Mouse (Mus musculus): ENCODE results near the gene Zfp59.
A peak's percentile ranks its signal among the peaks of the same experiment; 100 is the strongest.
"Not testable (repeated sequence)": the region's sequence is repeated elsewhere in the genome, so short reads cannot be mapped to it uniquely, and the experiment has no call there.

The Zfp59 gene

DNA sequence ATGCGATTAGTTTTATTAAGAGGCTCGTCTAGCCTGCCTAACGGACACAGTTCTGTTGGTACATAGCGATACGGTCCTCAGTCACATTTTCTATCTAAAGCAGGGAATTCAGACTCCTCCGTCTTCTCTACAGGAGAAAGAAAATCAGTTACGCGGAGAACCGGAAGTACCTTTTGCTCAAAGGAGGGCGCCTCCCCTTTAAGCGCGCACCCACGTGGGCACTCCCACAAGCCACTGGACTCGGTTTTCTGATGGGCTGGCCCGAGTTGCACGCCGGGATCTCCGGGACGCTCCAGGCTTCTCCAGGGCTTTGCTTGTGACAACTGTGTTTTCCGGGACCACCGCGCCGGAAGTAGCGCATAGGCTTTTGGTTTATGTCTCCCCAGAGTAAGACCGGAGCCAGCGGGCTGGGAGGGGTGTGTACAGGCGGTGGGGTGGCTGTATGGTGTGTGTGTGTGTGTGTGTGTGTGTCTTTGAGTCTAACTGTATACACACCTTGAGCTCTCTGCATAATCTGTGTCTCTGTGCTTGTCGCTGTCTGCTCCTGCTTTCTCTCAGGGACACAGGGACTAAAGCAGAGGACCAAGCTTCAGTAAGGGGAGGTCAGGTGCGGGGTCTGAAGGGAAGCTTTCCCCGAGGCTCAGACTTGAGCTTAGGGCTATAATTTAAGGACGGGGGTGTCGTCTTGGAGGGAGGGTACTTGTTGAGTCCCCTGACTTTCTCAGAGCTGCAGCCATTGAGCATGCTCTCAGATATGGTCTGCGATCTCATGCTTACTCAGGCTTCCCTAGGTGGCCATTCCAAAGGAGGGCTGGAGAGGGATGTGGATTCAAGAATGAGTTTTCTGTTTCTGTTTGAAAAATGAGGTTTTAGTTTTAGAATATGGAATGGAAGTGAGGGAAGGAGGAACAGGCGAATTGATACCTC is at the start of gene Zfp59:
Zfp59 (plus strand) TSS at position 285 of the 927 bp plus-strand sequence.
- DNase-seq (ENCODE audit: low spot score in 2 of 2), result peak; percentile 83 to 92

DNA sequence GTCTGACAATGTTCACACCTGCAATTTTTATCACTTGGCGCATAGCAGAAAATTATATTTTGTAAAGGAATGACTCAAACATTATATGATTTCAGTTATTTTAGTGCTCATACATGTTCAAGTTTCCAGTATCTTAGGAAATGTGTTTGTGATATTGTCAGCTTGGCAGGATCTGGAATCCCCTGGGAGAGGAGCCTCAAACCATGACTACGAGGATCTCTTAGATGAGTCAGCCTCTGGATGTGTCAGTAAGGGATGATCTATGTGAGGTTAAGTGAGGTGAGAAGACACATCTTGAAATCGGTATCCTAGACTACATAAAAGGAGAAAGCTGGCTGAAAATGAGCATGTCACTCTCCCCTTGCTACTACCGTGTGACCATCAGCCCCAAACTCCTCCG is 49.1 kb upstream of the Zfp59 start:
- DNase-seq (ENCODE audit: low spot score in 2 of 2), result no peak

DNA sequence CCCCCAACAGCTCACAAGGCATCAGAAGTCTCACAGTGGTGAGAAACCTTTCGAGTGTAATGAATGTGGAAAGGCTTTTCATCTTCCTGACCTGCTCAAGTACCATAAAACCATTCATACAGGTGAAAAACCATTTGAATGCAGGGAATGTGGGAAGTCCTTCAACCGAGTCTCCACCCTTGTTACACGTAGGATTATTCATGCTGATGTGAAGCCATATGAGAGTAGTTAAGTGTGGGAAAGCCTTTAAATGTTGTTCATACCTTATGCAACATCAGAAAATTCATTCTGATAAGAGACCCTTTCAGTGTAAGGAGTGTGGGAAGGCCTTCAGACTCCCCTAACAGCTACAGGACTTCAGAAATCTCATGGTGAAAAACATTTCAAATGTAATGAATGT is 44.5 kb upstream of the Zfp59 start:
- DNase-seq (ENCODE audit: low spot score in 2 of 2), result not testable (repeated sequence)

- DNase-seq (ENCODE audit: low spot score in 2 of 2), result no peak
Observed at GRCm38 (mm10) chr7:27794566-27794965, 43.8 kb upstream of the Zfp59 start.

DNA sequence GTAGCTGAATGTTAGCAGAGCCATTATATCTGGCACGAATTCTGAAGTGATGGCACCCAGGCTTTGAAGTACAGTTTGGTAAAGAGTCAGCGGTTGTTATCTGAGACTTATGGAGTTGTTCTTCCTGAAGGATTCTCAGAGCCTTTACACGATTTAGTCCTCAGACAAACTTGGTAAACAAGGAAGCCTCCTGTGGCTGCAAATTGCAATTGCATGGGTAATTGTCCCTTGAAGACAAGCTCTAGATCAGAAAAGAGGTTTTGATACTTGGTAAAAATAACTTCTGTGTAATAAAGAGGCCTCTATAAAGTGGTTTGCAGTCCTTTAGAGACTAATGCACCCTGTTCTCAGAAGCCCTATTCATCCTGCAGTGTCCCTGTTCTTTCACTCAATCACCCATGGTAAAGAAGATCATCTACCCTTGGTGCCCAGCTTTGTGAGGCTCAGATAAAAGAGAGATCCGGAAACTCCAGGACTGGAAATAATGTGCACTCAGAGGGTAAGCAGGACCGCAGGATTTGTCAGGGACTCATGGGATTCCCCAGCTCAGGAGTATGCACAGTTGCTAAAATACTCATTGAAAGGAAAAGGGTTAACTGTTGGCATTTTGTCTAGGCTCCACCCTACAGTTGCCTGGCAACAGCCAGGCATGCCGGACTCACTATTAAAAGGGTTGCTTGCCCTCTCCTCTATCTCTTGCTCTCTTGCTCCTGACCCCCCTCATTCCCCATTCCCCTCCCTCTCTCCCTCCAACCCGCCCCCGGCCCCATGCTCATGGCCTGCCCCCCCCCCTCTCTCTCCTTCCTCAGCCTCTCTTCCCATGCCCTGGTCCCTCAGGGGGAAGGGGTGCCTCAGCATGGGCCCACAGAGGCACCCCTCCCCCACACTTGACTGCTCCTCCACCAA is 40.2 kb upstream of the Zfp59 start:
- no peak for DNase-seq (ENCODE audit: low spot score in 2 of 2)

- no peak for DNase-seq (ENCODE audit: low spot score in 2 of 2)
Observed at GRCm38 (mm10) chr7:27801137-27801536, 37.3 kb upstream of the Zfp59 start.

DNA sequence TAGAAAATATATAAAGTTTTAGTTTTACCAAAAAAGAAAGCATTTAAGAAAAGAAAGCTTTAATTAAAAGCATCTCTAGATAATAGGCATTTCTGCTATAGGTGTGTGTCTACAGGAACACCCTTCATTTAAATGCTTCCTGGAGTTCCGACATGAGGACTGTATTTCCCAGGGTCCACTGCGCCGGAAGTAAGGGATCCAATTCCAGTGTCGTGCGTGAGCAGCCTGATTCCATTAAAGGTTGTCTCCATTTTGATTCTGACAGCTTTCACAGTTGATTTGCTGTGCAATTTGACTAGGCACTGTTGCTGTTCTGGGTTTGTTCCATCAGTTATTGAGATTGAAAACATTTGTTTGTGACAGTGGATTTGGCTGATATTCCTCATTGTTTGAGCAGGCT is 35.4 kb upstream of the Zfp59 start:
- DNase-seq (ENCODE audit: low spot score in 2 of 2), result no peak

GRCm38 (mm10) chr7:27804297-27805030 is 33.9 kb upstream of the Zfp59 start:
- peak; percentile 48 to 86 for DNase-seq (ENCODE audit: low spot score in 2 of 2)

- not testable (repeated sequence) for DNase-seq (ENCODE audit: low spot score in 2 of 2)
Observed at GRCm38 (mm10) chr7:27806896-27807295, 31.5 kb upstream of the Zfp59 start, which contains the start of gene Zfp626. Gene Zfp626 (plus strand): TSS chr7:27807196.

- not testable (repeated sequence) for DNase-seq (ENCODE audit: low spot score in 2 of 2)
Observed at GRCm38 (mm10) chr7:27807305-27807704, 31.1 kb upstream of the Zfp59 start.

DNA sequence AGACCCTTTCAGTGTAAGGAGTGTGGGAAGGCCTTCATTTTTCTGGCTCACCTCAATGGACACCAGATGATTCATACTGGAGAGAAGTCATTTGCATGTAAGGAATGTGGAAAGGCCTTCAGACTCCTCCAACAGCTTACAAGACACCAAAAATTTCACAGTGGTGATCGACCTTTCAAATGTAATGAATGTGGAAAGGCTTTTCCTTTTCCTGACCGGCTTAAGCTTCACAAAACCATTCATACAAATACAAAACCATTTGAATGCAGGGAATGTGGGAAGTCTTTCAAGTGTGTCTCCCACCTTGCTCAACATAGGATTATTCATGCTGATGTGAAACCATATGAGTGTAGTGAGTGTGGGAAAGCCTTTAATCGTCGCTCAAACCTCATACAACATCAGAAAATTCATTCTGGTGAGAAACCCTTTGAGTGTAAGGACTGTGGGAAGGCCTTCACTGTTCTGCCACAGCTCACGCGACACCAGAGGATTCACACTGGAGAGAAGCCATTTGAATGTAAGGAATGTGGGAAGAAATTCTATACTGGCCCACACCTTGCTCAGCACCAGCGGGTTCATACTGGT is 19.8 kb upstream of the Zfp59 start:
- DNase-seq (ENCODE audit: low spot score in 2 of 2), result no peak

DNA sequence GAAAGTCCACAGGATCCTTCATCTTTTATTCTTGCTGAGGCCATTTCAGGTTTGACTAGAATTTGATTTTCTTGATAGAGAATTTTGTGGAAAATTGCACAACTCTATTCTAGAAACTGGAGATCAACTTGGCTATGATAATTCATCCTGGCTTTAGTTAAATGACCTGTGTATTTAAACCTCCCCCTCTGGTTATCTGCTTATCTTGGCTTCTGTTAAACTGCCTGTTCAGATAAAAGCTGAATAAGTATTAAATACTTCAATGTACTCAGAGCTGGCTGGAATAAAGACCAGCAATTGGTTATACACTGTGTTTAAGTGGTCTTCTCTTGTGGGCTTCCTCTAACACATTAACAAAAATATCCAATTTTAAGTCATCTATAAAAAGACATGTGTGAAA is 15.8 kb upstream of the Zfp59 start:
- DNase-seq (ENCODE audit: low spot score in 2 of 2), result no peak

- no peak for DNase-seq (ENCODE audit: low spot score in 2 of 2)
Observed at GRCm38 (mm10) chr7:27834131-27834530, 4.3 kb upstream of the Zfp59 start.

DNA sequence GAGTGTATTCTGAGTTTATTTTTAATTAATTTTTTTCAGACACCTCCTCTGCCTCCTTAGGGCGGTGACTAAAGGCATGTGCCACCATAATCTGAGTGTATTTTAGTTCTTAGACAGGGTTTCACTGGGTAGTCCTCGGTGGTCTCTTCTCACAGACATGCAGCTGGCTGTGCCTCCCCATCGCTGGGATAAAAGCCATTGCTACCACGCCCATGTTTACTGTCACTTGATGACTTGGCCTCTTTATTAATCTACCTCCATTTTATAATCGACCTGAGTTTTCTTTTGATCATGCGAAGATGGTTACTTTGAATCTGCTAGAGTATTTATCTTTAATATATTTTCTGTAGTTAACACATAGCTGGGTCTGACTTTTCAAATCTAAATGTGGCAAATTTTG is 511 bp upstream of the Zfp59 start:
- no peak for DNase-seq (ENCODE audit: low spot score in 2 of 2)

- DNase-seq (ENCODE audit: low spot score in 2 of 2), result no peak
Observed at GRCm38 (mm10) chr7:27839596-27839995, 1.2 kb downstream of the Zfp59 start.

- DNase-seq (ENCODE audit: low spot score in 2 of 2), result no peak
Observed at GRCm38 (mm10) chr7:27840104-27840503, 1.7 kb downstream of the Zfp59 start.

GRCm38 (mm10) chr7:27857227-27857626 is 18.8 kb downstream of the Zfp59 start, which contains the start of gene Zfp607a:
Gene Zfp607a (plus strand): TSS chr7:27857527.
- DNase-seq (ENCODE audit: low spot score in 2 of 2), result no peak

DNA sequence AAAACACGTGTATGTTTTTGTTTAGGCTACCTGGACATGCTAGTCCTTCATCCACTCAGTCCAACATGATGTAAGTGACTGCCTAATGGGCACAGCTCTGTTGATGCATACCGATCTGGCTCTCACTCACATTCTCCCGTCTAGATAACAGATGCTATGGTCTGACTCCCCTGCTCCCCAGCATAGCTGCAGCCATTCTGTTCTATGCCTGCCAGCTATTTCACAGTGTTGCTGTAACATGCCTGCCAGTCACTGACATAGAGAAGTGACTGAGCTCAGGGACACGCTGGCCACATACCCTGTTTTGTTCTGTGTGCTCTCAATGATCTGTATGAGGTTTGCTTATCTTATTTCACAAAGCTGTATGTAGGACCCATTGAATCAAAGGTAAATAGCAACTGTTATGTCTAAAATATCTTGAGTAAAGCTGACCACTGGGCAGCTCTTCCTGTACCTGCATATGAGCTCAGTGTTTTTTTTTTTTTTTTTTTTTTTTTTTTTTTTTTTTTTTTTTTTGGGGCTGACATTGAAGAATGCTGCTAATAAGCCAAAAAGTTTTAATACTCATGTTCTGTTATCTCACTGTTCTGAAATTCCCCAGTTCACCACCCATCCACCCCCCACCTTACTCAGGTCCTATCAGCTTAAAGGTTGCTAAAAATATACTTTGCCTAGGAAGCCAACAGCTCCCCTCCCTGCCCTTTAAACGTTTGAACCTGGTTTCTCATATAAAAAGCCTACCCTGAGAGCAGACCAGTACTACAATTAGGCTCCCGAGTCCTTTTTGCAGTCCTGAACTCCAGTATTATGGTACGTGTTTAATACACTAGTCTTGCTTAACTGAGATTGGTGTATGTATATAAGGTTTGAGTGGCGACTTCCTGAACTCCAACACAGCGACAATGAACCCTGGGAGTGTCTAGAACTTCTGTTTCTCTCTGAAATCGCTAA is 21.2 kb downstream of the Zfp59 start:
- no peak for DNase-seq (ENCODE audit: low spot score in 2 of 2)

DNA sequence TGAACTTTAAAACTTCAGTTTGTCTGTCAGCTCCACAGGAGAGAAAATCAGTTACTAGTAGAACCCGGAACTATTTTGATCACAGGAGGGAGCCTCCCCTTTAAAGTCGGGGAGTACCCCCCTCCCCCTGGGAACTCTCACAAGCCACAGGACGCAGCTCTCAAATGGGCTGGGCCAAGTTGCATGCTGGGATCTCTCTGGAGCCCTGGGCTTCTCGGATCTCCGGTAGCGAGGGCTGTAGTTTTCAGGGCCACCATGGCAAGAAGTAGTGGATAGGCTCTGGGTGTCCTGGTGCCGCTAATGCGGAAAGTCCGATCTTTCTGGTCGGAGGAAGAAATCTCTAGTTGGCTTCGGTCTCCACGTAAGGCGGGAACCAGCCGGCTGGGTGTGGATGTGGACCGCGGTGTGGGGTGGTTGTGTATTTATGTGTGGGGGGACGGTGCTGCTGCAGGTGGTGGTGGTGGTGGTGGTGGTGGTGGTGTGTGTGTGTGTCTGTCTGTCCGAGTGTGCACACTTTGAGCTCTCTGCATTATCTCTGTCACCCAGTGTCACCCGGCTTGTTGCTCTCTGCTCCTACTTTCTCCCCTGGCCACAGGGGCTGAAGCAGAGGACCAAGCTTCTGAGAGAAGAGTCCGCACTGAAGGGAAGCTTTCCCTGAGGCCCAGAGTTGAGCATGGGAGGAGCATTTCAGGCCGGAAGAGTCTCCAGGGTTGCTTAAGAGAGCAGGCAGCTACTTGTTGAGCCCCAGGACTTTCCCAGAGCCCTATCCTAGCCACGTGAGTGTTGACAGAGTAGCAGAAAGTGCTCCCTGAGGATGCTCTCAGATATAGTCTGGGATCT is 22.2 kb downstream of the Zfp59 start:
- DNase-seq (ENCODE audit: low spot score in 2 of 2), result peak; percentile 19 to 39

All from left cerebral cortex, adult 9 months (tissue).